Mouse (Mus musculus): ENCODE results near the gene Bloc1s1. TPM values are rescaled to one million over a fixed set of nuclear protein-coding genes. Genes with fewer than 3 reads are reported as not detected.
A peak's percentile ranks its signal among the peaks of the same experiment; 100 is the strongest.

Gene Bloc1s1
- polyA plus RNA-seq, 1 experiment from 2014 or later: 228 TPM

DNA sequence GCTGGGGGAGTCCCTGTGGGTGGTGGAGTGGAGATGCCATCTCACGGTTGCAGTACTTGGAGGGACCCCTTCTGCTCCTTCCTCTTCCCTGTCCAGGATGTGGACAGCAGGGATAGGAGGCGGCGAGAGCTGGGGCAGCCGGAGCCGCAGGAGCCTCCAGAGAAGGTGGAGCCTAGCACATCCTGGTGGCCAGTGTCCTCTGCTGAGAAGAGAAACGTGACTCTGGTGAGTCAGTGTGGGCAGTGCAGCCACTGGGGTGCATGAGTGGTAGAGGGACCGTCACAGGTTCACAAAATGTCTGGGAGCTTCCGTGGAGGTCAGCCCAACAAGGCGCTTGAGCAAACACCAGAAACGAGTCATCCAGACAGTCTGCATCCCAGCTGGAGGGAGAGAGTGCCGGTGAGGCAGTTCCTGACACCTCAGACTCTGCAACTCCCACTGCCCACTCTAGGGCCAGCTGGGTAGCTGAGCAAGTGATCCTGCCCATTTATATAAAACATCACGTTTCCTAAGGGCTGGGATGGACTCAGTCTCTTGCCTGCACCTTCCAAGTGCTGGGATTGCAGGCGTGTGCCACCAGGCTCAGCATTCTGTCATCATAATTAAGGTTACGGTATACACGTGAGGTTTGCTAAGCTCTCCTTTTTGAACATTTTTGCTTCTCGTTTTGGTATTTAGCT lies 26.5 kb upstream of the Bloc1s1 start:
- Histone ChIP-seq H3K27me3 (ENCODE audit: control insufficient read depth, insufficient read depth, low read depth, low read length) (no peaks in the 10 kb centered on the region), H3K4me2 (ENCODE audit: low read length) (no peak overlapping the region), H3K27ac (ENCODE audit: low read length) (no peak overlapping the region), H3K4me3 (ENCODE audit: low read depth, low read length) (no peak overlapping the region), H3K9ac (ENCODE audit: low read depth, low read length) (no peak overlapping the region), H3K9me3 (replicated peaks; ENCODE audit: control insufficient read depth, low read length, poor library complexity, severe bottlenecking) (no peaks in the 10 kb centered on the region), H3K36me3 (ENCODE audit: control insufficient read depth, insufficient read depth, low read length) (no peaks in the 10 kb centered on the region), H3K4me1 (ENCODE audit: control insufficient read depth, insufficient read depth, low read length) (no peaks in the 10 kb centered on the region)
- ATAC-seq: no peak
- 65% methylated on average over 16 of the region's 16 CpGs for WGBS

GRCm38 (mm10) chr10:128947496-128947895 lies 23.7 kb upstream of the Bloc1s1 start:
- Histone ChIP-seq H3K4me1 (ENCODE audit: control insufficient read depth, insufficient read depth, low read length) (no peaks in the 10 kb centered on the region), H3K9me3 (replicated peaks; ENCODE audit: control insufficient read depth, low read length, poor library complexity, severe bottlenecking) (no peaks in the 10 kb centered on the region), H3K4me3 (ENCODE audit: low read depth, low read length) (no peak overlapping the region), H3K9ac (ENCODE audit: low read depth, low read length) (no peak overlapping the region), H3K27me3 (ENCODE audit: control insufficient read depth, insufficient read depth, low read depth, low read length) (no peaks in the 10 kb centered on the region), H3K4me2 (ENCODE audit: low read length) (no peak overlapping the region), H3K36me3 (ENCODE audit: control insufficient read depth, insufficient read depth, low read length) (no peaks in the 10 kb centered on the region), H3K27ac (ENCODE audit: low read length) (no peak overlapping the region)
- WGBS: 92% methylated on average over 4 of the region's 4 CpGs
- no peak for ATAC-seq

GRCm38 (mm10) chr10:128945675-128946074 lies 21.8 kb upstream of the Bloc1s1 start:
- Histone ChIP-seq H3K9ac (ENCODE audit: low read depth, low read length) (no peak overlapping the region), H3K36me3 (ENCODE audit: control insufficient read depth, insufficient read depth, low read length) (no peaks in the 10 kb centered on the region), H3K4me1 (ENCODE audit: control insufficient read depth, insufficient read depth, low read length) (no peaks in the 10 kb centered on the region), H3K27me3 (ENCODE audit: control insufficient read depth, insufficient read depth, low read depth, low read length) (no peaks in the 10 kb centered on the region), H3K9me3 (replicated peaks; ENCODE audit: control insufficient read depth, low read length, poor library complexity, severe bottlenecking) (no peaks in the 10 kb centered on the region), H3K4me3 (ENCODE audit: low read depth, low read length) (no peak overlapping the region), H3K4me2 (ENCODE audit: low read length) (no peak overlapping the region), H3K27ac (ENCODE audit: low read length) (no peak overlapping the region)
- ATAC-seq: no peak
- WGBS: 17% methylated on average over 3 of the region's 3 CpGs

GRCm38 (mm10) chr10:128940475-128941061 lies 16.7 kb upstream of the Bloc1s1 start:
- Histone ChIP-seq H3K36me3 (ENCODE audit: control insufficient read depth, insufficient read depth, low read length) (no peaks in the 10 kb centered on the region), H3K27me3 (ENCODE audit: control insufficient read depth, insufficient read depth, low read depth, low read length) (peaks cover 8% of the 10 kb centered on the region; the same call in 1 of the 2 replicates), H3K4me3 (ENCODE audit: low read depth, low read length) (no peak overlapping the region), H3K4me2 (ENCODE audit: low read length) (no peak overlapping the region), H3K9me3 (replicated peaks; ENCODE audit: control insufficient read depth, low read length, poor library complexity, severe bottlenecking) (no peaks in the 10 kb centered on the region), H3K4me1 (ENCODE audit: control insufficient read depth, insufficient read depth, low read length) (no peaks in the 10 kb centered on the region), H3K9ac (ENCODE audit: low read depth, low read length) (no peak overlapping the region), H3K27ac (ENCODE audit: low read length) (no peak overlapping the region)
- no peak for ATAC-seq
- WGBS: 85% methylated on average over 10 of the region's 10 CpGs

DNA sequence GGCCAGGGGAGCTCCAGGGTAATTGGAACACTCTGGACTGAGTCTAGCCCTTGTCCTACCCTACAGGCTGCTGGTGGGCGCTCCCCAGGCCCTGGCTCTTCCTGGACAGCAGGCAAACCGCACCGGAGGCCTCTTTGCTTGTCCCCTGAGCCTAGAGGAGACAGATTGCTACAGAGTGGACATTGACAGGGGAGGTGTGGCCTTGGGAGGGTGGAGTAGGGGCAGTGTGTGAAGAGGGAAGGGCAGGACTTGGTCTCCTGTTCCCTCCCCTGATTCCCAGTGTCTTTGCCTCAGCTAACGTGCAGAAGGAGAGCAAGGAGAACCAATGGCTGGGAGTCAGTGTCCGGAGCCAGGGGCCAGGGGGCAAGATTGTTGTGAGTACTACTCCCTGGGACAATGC lies 15.1 kb upstream of the Bloc1s1 start:
- no peak overlapping the region for H3K4me3 ChIP-seq (ENCODE audit: low read depth, low read length)
- 59% methylated on average over 5 of the region's 5 CpGs for WGBS
- no peak for ATAC-seq
- peaks cover 14% of the 10 kb centered on the region for H3K27me3 ChIP-seq (ENCODE audit: control insufficient read depth, insufficient read depth, low read depth, low read length)
- H3K9me3 ChIP-seq (replicated peaks; ENCODE audit: control insufficient read depth, low read length, poor library complexity, severe bottlenecking): no peaks in the 10 kb centered on the region
- H3K36me3 ChIP-seq (ENCODE audit: control insufficient read depth, insufficient read depth, low read length): no peaks in the 10 kb centered on the region
- H3K27ac ChIP-seq (ENCODE audit: low read length): no peak overlapping the region
- no peaks in the 10 kb centered on the region; the same call in 1 of the 2 replicates for H3K4me1 ChIP-seq (ENCODE audit: control insufficient read depth, insufficient read depth, low read length)
- H3K4me2 ChIP-seq (ENCODE audit: low read length): no peak overlapping the region
- H3K9ac ChIP-seq (ENCODE audit: low read depth, low read length): no peak overlapping the region

DNA sequence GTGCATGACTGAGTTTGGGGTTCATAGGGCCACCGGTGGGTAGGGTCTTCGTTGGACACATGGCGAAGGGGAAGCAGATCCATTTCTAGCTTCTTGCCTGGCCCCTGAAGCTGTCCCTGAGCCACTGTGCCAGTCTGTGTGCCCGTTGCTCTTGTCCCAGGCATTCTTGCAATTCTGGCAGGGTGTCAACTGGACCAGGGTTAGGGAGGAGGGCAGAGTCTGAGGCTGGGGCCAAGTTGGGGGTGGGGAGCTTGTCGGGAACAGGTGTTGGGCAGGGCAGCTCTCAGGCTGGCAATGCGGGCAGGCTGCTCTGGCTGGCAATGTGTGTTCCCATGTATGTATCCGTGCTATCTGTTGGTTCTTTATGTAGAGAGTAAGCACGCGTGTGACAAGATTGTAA lies 14.6 kb upstream of the Bloc1s1 start:
- Histone ChIP-seq H3K36me3 (ENCODE audit: control insufficient read depth, insufficient read depth, low read length) (no peaks in the 10 kb centered on the region), H3K4me3 (ENCODE audit: low read depth, low read length) (no peak overlapping the region), H3K4me2 (ENCODE audit: low read length) (no peak overlapping the region), H3K27me3 (ENCODE audit: control insufficient read depth, insufficient read depth, low read depth, low read length) (peaks cover 14% of the 10 kb centered on the region), H3K9me3 (replicated peaks; ENCODE audit: control insufficient read depth, low read length, poor library complexity, severe bottlenecking) (no peaks in the 10 kb centered on the region), H3K27ac (ENCODE audit: low read length) (no peak overlapping the region), H3K9ac (ENCODE audit: low read depth, low read length) (no peak overlapping the region), H3K4me1 (ENCODE audit: control insufficient read depth, insufficient read depth, low read length) (peaks cover 3% of the 10 kb centered on the region; the same call in 1 of the 2 replicates)
- WGBS: 80% methylated on average over 9 of the region's 9 CpGs
- ATAC-seq: no peak

GRCm38 (mm10) chr10:128937756-128938390 lies 14.0 kb upstream of the Bloc1s1 start:
- Histone ChIP-seq H3K36me3 (ENCODE audit: control insufficient read depth, insufficient read depth, low read length) (no peaks in the 10 kb centered on the region), H3K4me2 (ENCODE audit: low read length) (no peak overlapping the region), H3K27me3 (ENCODE audit: control insufficient read depth, insufficient read depth, low read depth, low read length) (peaks cover 18% of the 10 kb centered on the region), H3K4me3 (ENCODE audit: low read depth, low read length) (no peak overlapping the region), H3K9ac (ENCODE audit: low read depth, low read length) (no peak overlapping the region), H3K4me1 (ENCODE audit: control insufficient read depth, insufficient read depth, low read length) (peaks cover 7% of the 10 kb centered on the region; the same call in 1 of the 2 replicates), H3K27ac (ENCODE audit: low read length) (no peak overlapping the region), H3K9me3 (replicated peaks; ENCODE audit: control insufficient read depth, low read length, poor library complexity, severe bottlenecking) (no peaks in the 10 kb centered on the region)
- 73% methylated on average over 12 of the region's 12 CpGs for WGBS
- ATAC-seq: no peak

GRCm38 (mm10) chr10:128935826-128936440 lies 12.1 kb upstream of the Bloc1s1 start:
- Histone ChIP-seq H3K36me3 (ENCODE audit: control insufficient read depth, insufficient read depth, low read length) (no peaks in the 10 kb centered on the region), H3K4me2 (ENCODE audit: low read length) (no peak overlapping the region), H3K4me3 (ENCODE audit: low read depth, low read length) (no peak overlapping the region), H3K9ac (ENCODE audit: low read depth, low read length) (no peak overlapping the region), H3K4me1 (ENCODE audit: control insufficient read depth, insufficient read depth, low read length) (peaks cover 7% of the 10 kb centered on the region; the same call in 1 of the 2 replicates), H3K9me3 (replicated peaks; ENCODE audit: control insufficient read depth, low read length, poor library complexity, severe bottlenecking) (no peaks in the 10 kb centered on the region), H3K27ac (ENCODE audit: low read length) (no peak overlapping the region), H3K27me3 (ENCODE audit: control insufficient read depth, insufficient read depth, low read depth, low read length) (peaks cover 30% of the 10 kb centered on the region)
- ATAC-seq: 0 out of 2 replicates have a peak, but pooled peaks have one; percentile 21
- 85% methylated on average over 8 of the region's 8 CpGs for WGBS

Data from midbrain, embryonic 16.5 days (tissue).